Mouse (Mus musculus): Measurements from ENCODE around the gene Tnfrsf13c. TPM values are rescaled to one million over a fixed set of nuclear protein-coding genes. Genes with fewer than 3 reads are reported as not detected.

The Tnfrsf13c gene
- 2.0 and 2.3 TPM in 2 replicates for polyA plus RNA-seq (2015; fragmentation: Nextera tagmentation; extraction: Ambion mirVana)

GRCm38 (mm10) chr15:82223657-82224601 lies at the start of gene Tnfrsf13c:
Gene Tnfrsf13c, minus strand, starts transcription at chr15:82224369.
- ATAC-seq (peak; percentile 78), DNase-seq (peak; percentile 74)
- peak within 1 kb of the TSS; percentile 49 for H3K9ac ChIP-seq (replicated peaks)
- peaks cover 13% of the 10 kb centered on the region for H3K4me1 ChIP-seq (ENCODE audit: insufficient read depth)
- WGBS (ENCODE audit: insufficient replicate concordance), result 3% methylated on average over 44 of the region's 44 CpGs
- peak within 1 kb of the TSS; percentile 79 for H3K4me2 ChIP-seq (ENCODE audit: low read depth, low read length)
- no peak for TF ChIP-seq EP300 (IDR thresholded peaks at IDR 0.05; ENCODE audit: low read depth)
- TF ChIP-seq CTCF (IDR thresholded peaks at IDR 0.05; ENCODE audit: low read depth), result no peak
- no peaks in the 10 kb centered on the region for H3K9me3 ChIP-seq (ENCODE audit: low read length)
- no peak within 1 kb of the TSS for H3K27ac ChIP-seq (ENCODE audit: low read depth)
- peak within 1 kb of the TSS; percentile 54 for H3K4me3 ChIP-seq (ENCODE audit: low read depth, low read length)
- peaks cover 35% of the 10 kb centered on the region for H3K27me3 ChIP-seq (ENCODE audit: insufficient read depth, low read length)
- H3K36me3 ChIP-seq (replicated peaks; ENCODE audit: insufficient read depth, low read length), result no peaks in the 10 kb centered on the region

DNA sequence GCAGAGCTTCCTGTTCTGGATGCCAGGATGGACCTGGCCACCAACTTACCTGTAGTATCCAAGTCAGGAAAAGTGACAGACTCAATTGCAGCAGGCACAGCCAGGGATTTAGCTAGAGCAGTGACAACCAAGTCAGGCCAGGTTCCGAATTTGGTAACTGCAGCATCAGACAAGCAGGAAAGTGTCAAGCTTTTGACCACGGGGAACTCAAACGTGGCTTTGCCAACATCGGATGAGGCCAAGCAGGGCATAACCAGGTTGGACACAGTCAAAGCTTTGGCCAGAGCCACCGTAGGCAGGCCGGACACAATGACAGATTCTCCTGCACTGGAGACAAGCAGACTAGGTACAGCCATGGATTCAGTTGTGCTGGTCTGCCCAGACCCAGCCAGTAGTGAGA lies 48.1 kb upstream of the Tnfrsf13c start:
- DNase-seq (no peak), ATAC-seq (no peak)
- no peak overlapping the region for H3K4me3 ChIP-seq (ENCODE audit: low read depth, low read length)
- H3K4me2 ChIP-seq (ENCODE audit: low read depth, low read length), result no peak overlapping the region
- TF ChIP-seq CTCF (IDR thresholded peaks at IDR 0.05; ENCODE audit: low read depth), result no peak
- TF ChIP-seq EP300 (IDR thresholded peaks at IDR 0.05; ENCODE audit: low read depth), result no peak
- no peak overlapping the region for H3K9ac ChIP-seq (replicated peaks)
- no peak overlapping the region for H3K27ac ChIP-seq (ENCODE audit: low read depth)
- H3K9me3 ChIP-seq (ENCODE audit: low read length), result no peaks in the 10 kb centered on the region
- no peaks in the 10 kb centered on the region for H3K36me3 ChIP-seq (replicated peaks; ENCODE audit: insufficient read depth, low read length)
- peaks cover 8% of the 10 kb centered on the region for H3K4me1 ChIP-seq (ENCODE audit: insufficient read depth)
- H3K27me3 ChIP-seq (ENCODE audit: insufficient read depth, low read length), result peaks cover 43% of the 10 kb centered on the region
- WGBS (ENCODE audit: insufficient replicate concordance), result 68% methylated on average over 6 of the region's 6 CpGs

DNA sequence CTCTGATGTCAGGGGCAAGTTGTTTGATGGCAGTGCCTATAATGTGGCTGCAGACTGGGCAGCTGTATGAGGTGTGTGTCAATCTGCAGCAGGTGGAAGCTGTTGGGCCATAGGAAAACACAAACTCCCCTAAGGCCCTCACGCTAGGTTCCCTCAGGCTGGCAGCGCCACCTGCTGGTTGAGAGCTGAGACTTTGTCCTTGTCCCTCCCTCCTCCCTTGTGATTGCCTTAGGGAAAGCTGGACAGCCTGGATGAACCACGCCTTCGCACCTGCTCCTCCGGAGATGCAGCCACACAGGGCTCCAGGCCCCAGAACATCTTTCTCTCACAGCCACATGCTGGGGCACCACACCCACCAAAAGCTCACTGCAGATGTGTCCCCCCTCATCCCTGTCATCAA lies 47.0 kb upstream of the Tnfrsf13c start:
- no peaks in the 10 kb centered on the region for H3K36me3 ChIP-seq (replicated peaks; ENCODE audit: insufficient read depth, low read length)
- H3K27ac ChIP-seq (ENCODE audit: low read depth), result no peak overlapping the region
- 6% methylated on average over 5 of the region's 5 CpGs for WGBS (ENCODE audit: insufficient replicate concordance)
- no peaks in the 10 kb centered on the region for H3K9me3 ChIP-seq (ENCODE audit: low read length)
- DNase-seq (peak; percentile 84), ATAC-seq (peak; percentile 76)
- H3K4me1 ChIP-seq (ENCODE audit: insufficient read depth), result peaks cover 8% of the 10 kb centered on the region
- TF ChIP-seq CTCF (IDR thresholded peaks at IDR 0.05; ENCODE audit: low read depth) (peak; percentile 96), EP300 (IDR thresholded peaks at IDR 0.05; ENCODE audit: low read depth) (no peak)
- no peak overlapping the region for H3K4me2 ChIP-seq (ENCODE audit: low read depth, low read length)
- peaks cover 32% of the 10 kb centered on the region for H3K27me3 ChIP-seq (ENCODE audit: insufficient read depth, low read length)
- no peak overlapping the region for H3K4me3 ChIP-seq (ENCODE audit: low read depth, low read length)
- H3K9ac ChIP-seq (replicated peaks), result no peak overlapping the region

GRCm38 (mm10) chr15:82268783-82269182 lies 44.6 kb upstream of the Tnfrsf13c start:
- peaks cover 12% of the 10 kb centered on the region; the same call in 1 of the 2 replicates for H3K27me3 ChIP-seq (ENCODE audit: insufficient read depth, low read length)
- WGBS (ENCODE audit: insufficient replicate concordance), result 74% methylated on average over 9 of the region's 9 CpGs

DNA sequence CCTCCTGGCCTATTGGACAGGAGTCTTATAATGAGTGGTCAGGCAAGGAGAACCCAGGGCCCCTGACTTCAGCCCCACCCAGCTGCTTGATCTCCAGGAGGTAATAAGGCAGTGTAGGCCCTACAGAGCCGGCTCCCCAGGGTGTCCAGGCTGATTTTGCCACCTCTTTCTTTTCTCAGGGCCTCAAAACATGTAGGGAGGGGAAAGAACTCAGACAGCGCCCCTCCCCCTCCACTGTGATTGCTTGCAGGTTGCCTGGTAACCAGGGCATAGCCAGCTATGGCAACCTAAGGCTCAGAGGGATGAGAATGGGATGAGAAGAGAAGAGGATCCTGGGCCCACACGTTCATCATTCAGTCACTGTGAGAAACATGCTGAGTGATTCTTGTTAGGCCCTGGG lies 44.0 kb upstream of the Tnfrsf13c start:
- Histone ChIP-seq H3K4me1 (ENCODE audit: insufficient read depth) (no peaks in the 10 kb centered on the region), H3K27ac (ENCODE audit: low read depth) (no peak overlapping the region), H3K9ac (replicated peaks) (no peak overlapping the region), H3K9me3 (ENCODE audit: low read length) (no peaks in the 10 kb centered on the region), H3K4me3 (ENCODE audit: low read depth, low read length) (no peak overlapping the region), H3K4me2 (ENCODE audit: low read depth, low read length) (no peak overlapping the region), H3K27me3 (ENCODE audit: insufficient read depth, low read length) (peaks cover 7% of the 10 kb centered on the region; the same call in 1 of the 2 replicates), H3K36me3 (replicated peaks; ENCODE audit: insufficient read depth, low read length) (no peaks in the 10 kb centered on the region)
- ATAC-seq, result no peak
- WGBS (ENCODE audit: insufficient replicate concordance), result 45% methylated on average over 3 of the region's 3 CpGs
- no peak for DNase-seq
- TF ChIP-seq EP300 (IDR thresholded peaks at IDR 0.05; ENCODE audit: low read depth) (no peak), CTCF (IDR thresholded peaks at IDR 0.05; ENCODE audit: low read depth) (no peak)

More at GRCm38 (mm10) chr15:82268783-82269182, 44.6 kb upstream of the Tnfrsf13c start:
- DNase-seq (no peak), ATAC-seq (no peak)
- Histone ChIP-seq H3K4me3 (ENCODE audit: low read depth, low read length) (no peak overlapping the region), H3K9me3 (ENCODE audit: low read length) (no peaks in the 10 kb centered on the region), H3K4me1 (ENCODE audit: insufficient read depth) (no peaks in the 10 kb centered on the region), H3K4me2 (ENCODE audit: low read depth, low read length) (no peak overlapping the region), H3K36me3 (replicated peaks; ENCODE audit: insufficient read depth, low read length) (no peaks in the 10 kb centered on the region), H3K9ac (replicated peaks) (no peak overlapping the region), H3K27ac (ENCODE audit: low read depth) (no peak overlapping the region)
- no peak for TF ChIP-seq CTCF (IDR thresholded peaks at IDR 0.05; ENCODE audit: low read depth)
- no peak for TF ChIP-seq EP300 (IDR thresholded peaks at IDR 0.05; ENCODE audit: low read depth)

DNA sequence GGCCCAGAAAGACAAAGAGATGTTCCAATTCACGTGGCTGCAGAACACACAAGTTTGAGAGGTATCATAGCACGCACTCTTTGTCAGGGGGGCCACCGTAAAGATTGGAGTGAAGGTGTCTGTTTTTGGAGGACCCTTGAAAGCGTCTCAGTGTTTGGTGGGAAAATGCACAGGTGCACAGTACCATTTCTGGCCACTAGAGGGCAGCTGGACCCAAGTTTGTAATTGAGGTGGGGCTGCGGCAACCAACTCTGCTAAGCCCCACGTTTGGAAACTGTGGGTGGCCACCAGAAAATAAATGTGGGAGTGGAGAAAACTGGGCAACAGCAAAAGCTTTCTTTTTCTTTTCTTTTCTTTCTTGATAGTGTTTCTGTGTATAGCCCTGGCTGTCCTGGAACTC lies 42.2 kb upstream of the Tnfrsf13c start:
- no peaks in the 10 kb centered on the region for H3K4me1 ChIP-seq (ENCODE audit: insufficient read depth)
- DNase-seq (peak; percentile 76), ATAC-seq (no peak)
- H3K4me3 ChIP-seq (ENCODE audit: low read depth, low read length), result no peak overlapping the region
- H3K36me3 ChIP-seq (replicated peaks; ENCODE audit: insufficient read depth, low read length), result no peaks in the 10 kb centered on the region
- H3K9me3 ChIP-seq (ENCODE audit: low read length), result no peaks in the 10 kb centered on the region
- no peak overlapping the region for H3K4me2 ChIP-seq (ENCODE audit: low read depth, low read length)
- H3K27ac ChIP-seq (ENCODE audit: low read depth), result no peak overlapping the region
- WGBS (ENCODE audit: insufficient replicate concordance), result 10% methylated on average over 6 of the region's 6 CpGs
- TF ChIP-seq CTCF (IDR thresholded peaks at IDR 0.05; ENCODE audit: low read depth), result peak; percentile 94
- no peak for TF ChIP-seq EP300 (IDR thresholded peaks at IDR 0.05; ENCODE audit: low read depth)
- H3K27me3 ChIP-seq (ENCODE audit: insufficient read depth, low read length), result peaks cover 2% of the 10 kb centered on the region; the same call in 1 of the 2 replicates
- no peak overlapping the region for H3K9ac ChIP-seq (replicated peaks)
